Mouse (Mus musculus) G1E (cell line): ENCODE measurements around the gene Ccdc78.

Experiments used
- CTCF ChIP-seq: IDR thresholded peaks from 2 replicates; pipeline ENCODE4 v1.5.1; 2012; ENCODE audit warnings: low read depth, low read length, inconsistent platforms, mixed read lengths
- GATA1 ChIP-seq: IDR thresholded peaks from 2 replicates; pipeline ENCODE4 v1.6.1; 2012; ENCODE audit warnings: borderline replicate concordance, low read length, inconsistent platforms, mixed read lengths
- GATA2 ChIP-seq: IDR thresholded peaks from 2 replicates; pipeline ENCODE4 v1.6.1; 2012; ENCODE audit warnings: low read depth, low read length, inconsistent platforms, borderline replicate concordance
- TAL1 ChIP-seq: conservative IDR thresholded peaks from 2 replicates; pipeline ENCODE4 v1.6.1; 2012; ENCODE audit warnings: low read depth, low read length, inconsistent platforms, mixed read lengths

DNA sequence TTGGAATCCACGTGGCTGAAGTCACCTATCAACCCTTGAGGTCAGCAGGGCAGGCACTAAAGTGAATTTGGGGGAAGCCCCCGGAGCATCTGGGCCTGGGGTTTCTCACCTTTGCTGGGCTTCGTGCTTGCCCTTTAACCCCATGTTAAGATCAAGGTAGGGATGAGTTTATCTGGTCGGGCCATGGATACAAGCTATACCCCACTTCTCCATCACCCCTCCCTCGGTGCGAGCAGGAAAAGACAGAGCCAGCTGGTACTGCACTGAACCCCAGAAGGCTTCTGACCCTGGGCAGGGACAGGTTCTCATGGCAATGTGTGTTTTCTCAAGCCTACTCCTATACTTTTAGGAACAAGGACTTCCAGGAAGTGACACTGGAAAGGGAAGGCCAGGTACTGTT is 5.0 kb upstream of the Ccdc78 start:
- TF ChIP-seq CTCF (no peak), GATA1 (no peak), TAL1 (no peak), GATA2 (no peak)
